Comparison of ENCODE assay signal across 16 mouse cellular contexts in genomic region chr1:92971879-92972795, GRCm38 (mm10). TPM values are rescaled to one million over a fixed set of nuclear protein-coding genes. Genes with fewer than 3 reads are reported as not detected.
DNase-seq lines count a peak whose midpoint lies in the region; TF ChIP-seq lines count a peak whose summit lies in the region.
"Had no signal": no experiment of that assay in that cellular context is flagged by ENCODE, and none has a peak within 500 bp of the region (broad histone marks: within the 10 kb centered on the region; RNA-seq: fewer than 3 reads in every experiment).

No protein-coding gene starts in this region.

- H3K4me3 ChIP-seq in myocyte = no peak overlapping the region
- H3K4me3 ChIP-seq: forebrain, embryonic 12.5 days; neural tube, embryonic 15.5 days had no signal

- H3ac ChIP-seq in myocyte (ENCODE audit: control insufficient read depth, insufficient read length) = no peak overlapping the region

- H3K4me2 ChIP-seq in myocyte (ENCODE audit: low read depth) = peak overlapping the region; percentile 38
- H3K4me2 ChIP-seq: forebrain, embryonic 12.5 days; neural tube, embryonic 15.5 days had no signal

- DNase-seq in heart, adult 11 months = peak; percentile 87
- no peak for DNase-seq in heart, postnatal 4 days
- DNase-seq in lung, postnatal 36 days = peak; percentile 52
- DNase-seq in lung, adult 18-20 months = no peak
- peak; percentile 10 for DNase-seq in Muller cell, postnatal 12 days (ENCODE audit: inconsistent ontology term)
- DNase-seq in layer of hippocampus, postnatal 14 days (ENCODE audit: low spot score in 2 of 2) = no peak
- DNase-seq in gastrocnemius, adult 8-10 months (ENCODE audit: low spot score in 2 of 2) = no peak
- DNase-seq: cerebellum, adult 11-12 months; lung, adult 2 months had no signal

- H3K36me3 ChIP-seq in myocyte (ENCODE audit: control insufficient read depth, insufficient read depth) = no peaks in the 10 kb centered on the region
- H3K36me3 ChIP-seq: forebrain, embryonic 12.5 days; neural tube, embryonic 15.5 days had no signal

- no peaks in the 10 kb centered on the region for H3K27me3 ChIP-seq in myocyte (ENCODE audit: control insufficient read depth, insufficient read depth, insufficient read length)
- H3K27me3 ChIP-seq: forebrain, embryonic 12.5 days; neural tube, embryonic 15.5 days had no signal

- no peaks in the 10 kb centered on the region for H3K79me2 ChIP-seq in myocyte (ENCODE audit: control insufficient read depth, insufficient read depth)

- no peak for TF ChIP-seq POLR2A in myocyte (IDR thresholded peaks at IDR 0.05; ENCODE audit: insufficient read length, low read depth)

TF ChIP-seq in myocyte, 11 proteins besides CTCF, POLR2A, EP300 and RAD21:
- TF ChIP-seq MAX (IDR thresholded peaks at IDR 0.05; ENCODE audit: low read depth) (no peak), E2F4 (IDR thresholded peaks at IDR 0.05; ENCODE audit: insufficient read depth) (no peak), MYOG (IDR thresholded peaks at IDR 0.05; ENCODE audit: control insufficient read depth in 1 of 3, insufficient read depth in 1 of 3, insufficient read length in 2 of 3, low read depth in 2 of 3) (no peak), TCF12 (IDR thresholded peaks at IDR 0.05; ENCODE audit: insufficient read depth, poor library complexity, severe bottlenecking) (no peak), TCF3 (IDR thresholded peaks at IDR 0.05; ENCODE audit: insufficient read length, low read depth) (no peak), SRF (IDR thresholded peaks at IDR 0.05; ENCODE audit: control insufficient read depth, insufficient read length, low read depth) (no peak), USF1 (IDR thresholded peaks at IDR 0.05; ENCODE audit: low read depth) (no peak), REST (IDR thresholded peaks at IDR 0.05; ENCODE audit: insufficient read depth, insufficient read length) (no peak), CEBPB (IDR thresholded peaks at IDR 0.05; ENCODE audit: insufficient read depth, poor library complexity, severe bottlenecking) (no peak), POLR2AphosphoS2 (IDR thresholded peaks at IDR 0.05; ENCODE audit: insufficient read length, low read depth) (no peak), MYOD1 (IDR thresholded peaks at IDR 0.05; ENCODE audit: control insufficient read depth in 1 of 3, insufficient read length in 2 of 3, low read depth in 2 of 3) (no peak)
TF ChIP-seq in myocyte: peak in this region for 0.

RNA-seq across cellular contexts. Expression of gene Gpr35, which starts 21.5 kb away (rescaled TPM):
- under 1 TPM; 0.38 to 0.59 TPM for total RNA-seq in heart, postnatal 4 days (2021)
- polyA plus RNA-seq in myocyte (2012; fragmentation: generic; extraction: Trizol) = 1.0 TPM
- total RNA-seq in layer of hippocampus, postnatal 14 days (2021) = 1 to 10 TPM in 1 of 2 experiments, under 1 TPM in 1; 0.45 to 1.0 TPM
- under 1 TPM in 2 of 4 experiments, not detected in 2; 0.13 to 0.29 TPM for total RNA-seq in gastrocnemius, adult 8-10 months (2022)

RNA-seq across cellular contexts. Expression of gene Aqp12, which starts 34.0 kb away (rescaled TPM):
- not detected for total RNA-seq in heart, postnatal 4 days (2021)
- polyA plus RNA-seq in myocyte (2012; fragmentation: generic; extraction: Trizol) = not detected
- total RNA-seq in layer of hippocampus, postnatal 14 days (2021) = not detected
- total RNA-seq in gastrocnemius, adult 8-10 months (2022) = not detected
- total RNA-seq: gastrocnemius, postnatal 4 days; left cerebral cortex, postnatal 14 days had no signal
- polyA plus RNA-seq: embryonic facial prominence, embryonic 11.5 days; forebrain, embryonic 12.5 days; lung, adult 2 months; midbrain, embryonic 14.5 days; neural tube, embryonic 15.5 days had no signal

RNA-seq across cellular contexts. Expression of gene Capn10, which starts 38.0 kb away (rescaled TPM):
- 10 to 100 TPM; 10.2 to 14.0 TPM for total RNA-seq in heart, postnatal 4 days (2021)
- 23.6 TPM for polyA plus RNA-seq in myocyte (2012; fragmentation: generic; extraction: Trizol)
- 10 to 100 TPM; 45.5 to 51.1 TPM for total RNA-seq in layer of hippocampus, postnatal 14 days (2021)
- total RNA-seq in gastrocnemius, adult 8-10 months (2022) = 1 to 10 TPM; 4.4 to 6.1 (median 5.0) TPM

Comparison
In these comparisons a context has a peak if more than half of its experiments do, and no peak if none do; other contexts are left out.
1. DNase-seq: peak in heart, adult 11 months (single experiment), lung, postnatal 36 days (single experiment) and Muller cell, postnatal 12 days (single experiment); none in heart, postnatal 4 days (single experiment), lung, adult 18-20 months (0 of 2), layer of hippocampus, postnatal 14 days (0 of 2) and gastrocnemius, adult 8-10 months (0 of 2).